Mouse (Mus musculus) embryonic stem cell, embryonic (primary cell): ENCODE results near the gene Shroom4.
"Not testable (repeated sequence)": the region's sequence is repeated elsewhere in the genome, so short reads cannot be mapped to it uniquely, and the experiment has no call there.

ENCODE experiments used
- CTCF ChIA-PET, 4 experiments: fragments of 300-600 bp in 2 of 4; fragments of 350-600 bp in 2 of 4; sonication (Branson Sonifier 250); formaldehyde crosslinking; loops; one replicate each; lab custom pipeline; 2022; ENCODE audit warnings: inconsistent platforms in 2 of 4; lab: Charles Lee
- POLR2A ChIA-PET, 4 experiments: fragments of 300-600 bp in 2 of 4; fragments of 350-600 bp in 2 of 4; sonication (Branson Sonifier 250); formaldehyde crosslinking; loops; one replicate each; lab custom pipeline; 2022; ENCODE audit warnings: antibody characterized with exemption in 4 of 4, inconsistent platforms in 1 of 4; lab: Charles Lee

Shroom4 gene

DNA sequence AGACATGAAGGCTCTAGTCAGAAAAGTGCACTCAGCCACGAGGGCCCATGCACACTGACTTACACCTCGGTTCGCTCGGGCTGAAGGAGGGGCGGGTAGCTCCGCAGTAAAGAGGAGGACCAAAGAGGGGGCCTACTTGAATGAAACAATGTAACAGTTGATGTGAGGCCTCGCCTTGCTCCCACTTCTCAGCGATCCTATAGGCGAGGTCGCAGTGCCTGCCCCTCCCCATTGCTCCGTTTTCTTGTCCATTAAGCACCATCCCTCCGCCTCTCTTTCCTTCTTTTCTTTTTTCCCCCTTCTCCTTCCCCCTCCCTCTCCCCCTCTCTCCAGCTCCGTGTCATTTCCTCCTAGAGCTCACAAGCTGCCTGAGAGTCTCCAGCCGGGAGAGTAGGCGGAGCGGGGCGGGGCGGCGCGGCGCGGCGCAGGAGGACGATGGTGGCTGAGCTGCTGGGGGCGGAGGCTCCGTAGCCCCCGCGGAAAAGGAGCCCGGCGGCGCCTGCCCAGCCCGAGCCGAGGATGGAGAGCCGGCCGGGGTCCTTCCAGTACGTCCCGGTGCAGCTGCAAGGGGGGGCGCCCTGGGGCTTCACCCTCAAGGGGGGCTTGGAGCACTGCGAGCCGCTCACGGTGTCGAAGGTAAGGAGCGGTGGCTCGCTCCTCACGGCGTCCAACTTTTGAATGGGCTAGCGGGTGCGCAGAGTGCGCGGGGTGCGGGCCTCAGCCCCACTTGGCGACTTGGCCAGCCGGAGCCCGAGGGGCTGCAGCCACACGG, at the start of gene Shroom4:
TSS of gene Shroom4 (plus strand) at position 229 of the 772 bp plus-strand sequence.
- ChIA-PET POLR2A (interaction anchor here in 3 of 4 experiments (0.6 to 1.9 kb wide), 4 partner anchors 11 to 863 kb away, joined by 3 to 5 read pairs (median 3); no protein-coding TSS in a partner anchor), CTCF (interaction anchor here in 1 of 4 experiments (0.6 kb wide), 1 partner anchor 1593 kb away, joined by 6 read pairs; no protein-coding TSS in a partner anchor)

DNA sequence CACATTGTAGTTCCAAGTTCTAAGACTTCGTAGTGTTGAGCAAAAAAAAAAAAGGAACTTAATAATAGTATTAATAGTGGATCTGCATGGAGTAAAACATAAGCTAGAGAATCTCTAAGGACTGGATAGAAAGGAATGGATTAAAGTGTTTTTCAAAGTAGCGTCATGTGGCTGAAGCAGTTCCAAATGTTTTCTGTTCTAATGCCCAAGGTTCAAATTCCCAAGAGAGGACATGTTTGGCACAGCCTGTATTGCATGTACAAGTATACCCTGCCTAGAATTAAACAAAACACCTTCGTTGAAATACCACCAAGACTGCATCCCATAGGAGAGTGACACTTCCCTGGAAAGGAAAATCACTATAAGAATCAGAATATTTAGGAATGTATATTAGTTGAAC, 42.8 kb upstream of the Shroom4 start:
- POLR2A ChIA-PET, result no interaction called here
- CTCF ChIA-PET, result no interaction called here

GRCm38 (mm10) chrX:6357503-6358114, 42.0 kb upstream of the Shroom4 start:
- POLR2A ChIA-PET, result no interaction called here
- CTCF ChIA-PET, result no interaction called here

- ChIA-PET POLR2A (no interaction called here), CTCF (no interaction called here)
These were observed 30.8 kb upstream of the Shroom4 start for GRCm38 (mm10) chrX:6368822-6369221.

- ChIA-PET POLR2A (no interaction called here), CTCF (no interaction called here)
These were observed 28.9 kb upstream of the Shroom4 start for GRCm38 (mm10) chrX:6370706-6371105.

GRCm38 (mm10) chrX:6393861-6394260, 5.8 kb upstream of the Shroom4 start:
- ChIA-PET POLR2A (no interaction called here), CTCF (no interaction called here)

GRCm38 (mm10) chrX:6399193-6399592, 461 bp upstream of the Shroom4 start:
- CTCF ChIA-PET, result no interaction called here

DNA sequence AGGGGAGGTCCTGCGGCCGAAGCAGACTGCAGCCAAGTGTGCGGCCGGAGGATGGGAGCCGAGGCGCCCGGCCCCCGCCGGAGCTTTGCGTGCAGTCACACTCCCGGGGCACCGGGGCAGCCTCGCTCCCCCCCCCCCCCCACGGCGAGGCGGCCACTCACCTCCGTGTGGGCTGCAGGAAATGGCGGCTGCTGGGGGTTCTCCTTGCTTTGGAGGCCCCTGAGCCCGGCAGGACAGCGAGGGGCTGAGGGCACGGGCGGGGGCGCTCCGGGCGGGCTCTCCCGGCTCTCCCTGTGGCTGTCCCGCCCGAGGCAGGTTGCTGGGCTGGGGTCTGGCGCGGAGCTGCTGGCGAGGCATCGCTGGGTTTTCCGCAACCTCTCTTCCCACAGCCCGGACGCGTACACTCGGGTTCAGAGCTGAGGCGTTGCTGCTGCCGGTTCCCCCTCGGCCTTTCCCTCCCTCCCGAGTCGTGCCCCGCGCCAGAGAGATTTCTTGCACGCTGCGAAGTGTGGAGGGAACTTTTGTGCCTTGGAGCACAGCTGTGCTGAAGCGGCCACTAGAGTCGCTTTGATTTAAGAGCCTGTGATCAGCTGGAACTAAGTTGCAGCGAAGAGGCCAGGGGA, 855 bp downstream of the Shroom4 start:
- CTCF ChIA-PET, result interaction anchor here in 2 of 4 experiments (0.6 to 1.6 kb wide), 2 partner anchors 75 to 1593 kb away, joined by 4 to 6 read pairs; no protein-coding TSS in a partner anchor
- POLR2A ChIA-PET, result interaction anchor here in 3 of 4 experiments (0.6 to 1.9 kb wide), 7 partner anchors 9 to 862 kb away, joined by 3 to 5 read pairs (median 3); no protein-coding TSS in a partner anchor

More at GRCm38 (mm10) chrX:6399193-6399592, 461 bp upstream of the Shroom4 start:
- POLR2A ChIA-PET, result no interaction called here

GRCm38 (mm10) chrX:6402921-6403320, 3.3 kb downstream of the Shroom4 start:
- CTCF ChIA-PET, result no interaction called here
- POLR2A ChIA-PET, result no interaction called here

DNA sequence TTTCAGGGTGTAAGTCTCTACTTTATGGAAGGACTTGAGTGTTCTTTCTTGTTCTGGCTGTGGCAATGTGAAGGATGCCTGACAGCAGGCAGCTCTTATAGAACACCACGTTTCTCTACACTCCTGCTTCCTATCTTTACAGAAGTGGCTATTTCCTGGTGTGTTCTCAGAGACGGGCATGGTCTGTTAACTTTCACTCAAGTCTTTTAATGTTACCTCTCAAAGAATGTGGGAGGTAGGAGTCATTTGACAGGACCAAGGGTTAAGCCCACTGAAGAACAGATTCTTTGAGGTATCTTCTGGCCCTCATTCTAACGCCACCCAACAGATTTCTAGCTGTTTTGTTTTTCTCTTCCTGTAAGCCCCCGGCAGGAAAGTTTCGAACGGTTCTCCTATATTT, 9.5 kb downstream of the Shroom4 start:
- POLR2A ChIA-PET, result interaction anchor here in 1 of 4 experiments (1.3 kb wide), 1 partner anchor 8 kb away, joined by 5 read pairs; no protein-coding TSS in a partner anchor
- CTCF ChIA-PET, result no interaction called here

DNA sequence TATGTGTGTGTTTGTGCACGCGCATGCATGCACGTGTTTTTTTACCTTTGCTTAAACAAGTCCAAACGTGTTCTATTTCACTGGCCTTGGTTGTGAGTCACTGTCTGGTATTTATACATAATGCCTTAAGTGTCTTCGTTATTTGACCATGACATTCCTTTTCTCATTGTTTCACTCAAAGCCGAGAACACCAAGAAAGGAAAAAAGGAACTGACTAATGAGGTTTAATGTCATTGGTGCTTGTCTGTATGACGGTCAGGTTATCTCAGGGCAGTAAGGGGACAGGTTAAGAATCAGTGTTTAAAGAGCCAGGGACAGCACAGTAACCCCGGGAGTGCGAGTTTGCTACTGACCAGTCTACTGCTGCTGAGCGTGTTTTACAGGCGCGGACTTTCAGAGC, 15.8 kb downstream of the Shroom4 start:
- ChIA-PET POLR2A (no interaction called here), CTCF (no interaction called here)

DNA sequence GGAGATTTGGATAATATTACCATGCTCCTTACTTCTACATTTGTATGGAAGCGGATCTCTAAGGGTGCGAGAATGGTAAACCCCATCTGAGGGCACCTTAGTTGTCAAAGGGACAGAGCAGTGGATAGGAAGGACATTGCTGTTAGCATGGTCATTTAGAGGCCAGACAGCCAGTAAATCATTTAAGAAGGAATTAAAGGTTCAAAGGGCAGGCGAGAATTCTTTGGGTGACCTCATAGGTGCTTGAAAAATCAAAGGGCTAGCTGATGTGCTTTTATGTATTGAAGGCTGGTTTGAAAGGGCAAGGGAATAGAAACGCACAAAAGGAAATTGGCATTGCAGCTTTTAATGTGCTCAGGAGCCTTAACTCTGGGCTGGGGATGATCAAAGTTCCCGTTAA, 16.3 kb downstream of the Shroom4 start:
- ChIA-PET POLR2A (no interaction called here), CTCF (no interaction called here)

DNA sequence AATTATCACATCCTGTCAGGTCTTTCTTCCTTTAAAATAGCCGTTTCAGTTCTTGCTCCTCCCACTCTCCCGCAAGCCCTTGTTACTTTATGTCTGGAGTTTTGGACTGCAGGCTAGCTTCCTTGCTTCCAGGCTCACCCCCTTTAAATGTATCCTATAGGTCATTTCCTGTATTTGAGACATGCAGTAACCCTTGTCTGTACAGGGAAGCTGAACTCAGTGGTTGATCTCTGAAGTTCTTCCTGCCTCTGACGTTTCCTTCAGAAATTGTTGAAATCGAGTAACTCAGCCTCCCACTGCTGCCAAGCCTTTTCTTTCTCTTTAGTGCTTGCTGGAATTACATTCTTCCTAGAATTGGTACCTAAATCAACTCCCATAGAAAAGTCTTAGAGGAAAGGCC, 18.5 kb downstream of the Shroom4 start:
- ChIA-PET CTCF (no interaction called here), POLR2A (interaction anchor here in 1 of 4 experiments (0.7 kb wide), 1 partner anchor 16 kb away, joined by 3 read pairs; no protein-coding TSS in a partner anchor)

DNA sequence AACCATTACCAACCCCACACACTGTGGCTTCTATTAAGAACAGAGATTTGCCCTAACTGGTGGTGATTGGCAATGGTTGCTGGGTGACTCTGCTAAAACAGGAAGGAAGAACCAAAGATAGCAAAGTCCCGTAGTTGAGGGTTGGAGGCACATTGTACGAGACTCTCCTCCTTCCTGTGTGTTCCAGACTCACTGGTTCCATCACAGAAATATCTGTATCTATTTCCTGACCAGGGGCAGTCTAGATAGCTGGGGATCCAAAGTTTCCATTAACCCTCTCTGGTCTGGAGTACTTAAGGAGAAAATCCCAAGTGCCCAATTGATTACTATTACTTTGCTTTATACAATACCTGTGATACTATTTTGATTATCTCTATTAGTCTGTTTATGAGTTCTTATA, 35.6 kb downstream of the Shroom4 start:
- POLR2A ChIA-PET, result no interaction called here

DNA sequence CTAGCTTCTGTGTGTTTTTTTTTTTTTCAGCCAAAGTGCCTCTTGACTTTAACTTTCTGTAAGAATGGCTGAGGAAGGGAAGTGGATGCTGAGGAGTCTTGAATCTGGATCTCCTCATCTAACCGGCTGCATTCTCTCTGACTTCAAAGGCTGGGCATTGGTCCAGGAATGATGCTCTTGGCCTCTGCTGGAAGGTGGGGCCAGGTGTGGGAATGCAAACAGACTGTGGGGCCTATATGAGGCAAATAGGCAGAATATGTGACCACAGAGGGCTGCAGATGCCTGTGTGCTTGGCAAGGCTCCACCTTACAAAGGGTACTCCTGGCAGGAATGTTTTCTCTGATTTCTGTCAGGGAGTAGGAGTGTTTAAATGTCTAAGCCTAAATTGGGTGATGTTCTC, 46.8 kb downstream of the Shroom4 start:
- ChIA-PET CTCF (no interaction called here), POLR2A (no interaction called here)

More for the DNA sequence above, 35.6 kb downstream of the Shroom4 start:
- CTCF ChIA-PET, result no interaction called here

- POLR2A ChIA-PET, result no interaction called here
- CTCF ChIA-PET, result no interaction called here
These were observed 48.3 kb downstream of the Shroom4 start for GRCm38 (mm10) chrX:6448001-6448400.

DNA sequence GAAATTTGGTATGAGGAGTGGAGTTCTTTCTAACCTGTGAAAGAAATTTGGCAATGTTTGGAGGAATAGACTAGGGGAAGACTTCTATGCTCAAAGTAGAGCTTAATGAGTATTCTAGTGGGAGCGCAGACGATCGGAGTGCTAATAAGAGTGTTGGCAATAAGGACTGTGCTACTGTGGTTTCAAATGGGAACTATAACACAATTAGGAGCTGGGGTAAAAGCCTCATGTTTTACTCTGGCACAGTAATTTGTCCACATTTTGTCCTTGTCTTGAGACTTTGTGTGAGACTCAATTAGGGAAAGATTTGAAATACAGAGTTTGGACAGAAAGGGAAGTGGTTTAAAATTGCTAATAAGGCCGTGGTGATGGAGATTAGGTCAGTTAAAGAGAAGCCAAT, 53.6 kb downstream of the Shroom4 start:
- ChIA-PET CTCF (no interaction called here), POLR2A (no interaction called here)

DNA sequence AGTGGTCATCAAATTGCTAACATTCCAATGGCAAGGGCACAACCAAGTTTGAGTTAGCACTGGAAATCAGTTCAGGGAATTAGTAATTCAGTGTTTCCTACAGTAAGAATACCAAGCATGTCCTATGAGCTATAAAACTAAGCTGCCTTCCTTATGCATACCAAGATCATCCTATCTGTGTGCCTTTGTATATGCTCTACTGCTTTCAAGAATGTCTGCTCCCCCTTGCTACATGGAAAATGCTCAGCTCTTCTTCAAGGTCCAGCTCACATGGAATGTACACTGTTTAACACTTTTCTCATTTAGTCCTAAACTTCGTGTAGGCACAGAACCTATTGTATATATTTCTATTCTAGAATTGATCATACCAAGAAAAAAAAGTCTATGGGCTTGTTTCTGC, 69.6 kb downstream of the Shroom4 start:
- POLR2A ChIA-PET, CTCF ChIA-PET: not testable (repeated sequence)

DNA sequence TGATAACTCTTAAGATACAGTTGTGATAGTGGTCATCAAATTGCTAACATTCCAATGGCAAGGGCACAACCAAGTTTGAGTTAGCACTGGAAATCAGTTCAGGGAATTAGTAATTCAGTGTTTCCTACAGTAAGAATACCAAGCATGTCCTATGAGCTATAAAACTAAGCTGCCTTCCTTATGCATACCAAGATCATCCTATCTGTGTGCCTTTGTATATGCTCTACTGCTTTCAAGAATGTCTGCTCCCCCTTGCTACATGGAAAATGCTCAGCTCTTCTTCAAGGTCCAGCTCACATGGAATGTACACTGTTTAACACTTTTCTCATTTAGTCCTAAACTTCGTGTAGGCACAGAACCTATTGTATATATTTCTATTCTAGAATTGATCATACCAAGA, 72.9 kb downstream of the Shroom4 start:
- CTCF ChIA-PET, result interaction anchor here in 1 of 4 experiments (1.0 kb wide), 1 partner anchor 211 kb away, joined by 3 read pairs; no protein-coding TSS in a partner anchor
- POLR2A ChIA-PET, result not testable (repeated sequence)

DNA sequence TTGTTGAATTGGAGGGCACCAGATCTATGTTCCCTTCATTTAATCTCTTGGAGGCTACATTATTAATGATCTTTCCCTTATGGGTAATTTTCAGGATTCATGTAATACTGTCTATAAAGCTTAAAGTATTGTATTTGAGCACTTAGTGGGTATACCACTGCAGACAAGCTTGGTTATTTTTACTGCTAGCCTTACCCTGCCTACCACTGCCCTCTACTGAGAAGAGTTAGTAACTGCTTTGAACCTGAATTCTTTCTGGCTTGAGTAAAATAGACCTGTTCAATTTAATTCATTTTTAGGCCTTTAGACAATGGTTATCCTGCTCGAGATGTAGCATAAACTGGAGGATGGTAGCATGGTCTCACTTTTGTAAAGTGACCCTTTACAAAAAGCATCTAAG, 75.5 kb downstream of the Shroom4 start:
- CTCF ChIA-PET, result interaction anchor here in 3 of 4 experiments (0.6 to 2.5 kb wide), 7 partner anchors 8 to 221 kb away, joined by 3 to 22 read pairs (median 5); no protein-coding TSS in a partner anchor
- POLR2A ChIA-PET, result interaction anchor here in 1 of 4 experiments (0.6 kb wide), 1 partner anchor 75 kb away, joined by 3 read pairs; the partner anchor contains the start of gene Shroom4
